Mouse (Mus musculus): ENCODE data around the gene Gna15. TPM values are rescaled to one million over a fixed set of nuclear protein-coding genes. Genes with fewer than 3 reads are reported as not detected.

The Gna15 gene
- polyA plus RNA-seq, 2 experiments: 3.2 to 4.6 TPM

- WGBS (ENCODE audit: insufficient replicate concordance): 16% methylated on average over 8 of the region's 11 CpGs
- DNase-seq (ENCODE audit: low read depth in 3 of 3, low spot score in 3 of 3) (no peak), ATAC-seq (ENCODE audit: insufficient read depth) (no peak)
These were observed 46.3 kb upstream of the Gna15 start for GRCm38 (mm10) chr10:81570238-81570800.

GRCm38 (mm10) chr10:81569507-81570237 lies 45.6 kb upstream of the Gna15 start:
- TF ChIP-seq EP300 (IDR thresholded peaks at IDR 0.05; ENCODE audit: low read depth) (no peak), CTCF (IDR thresholded peaks at IDR 0.05; ENCODE audit: low read depth) (no peak)

More at GRCm38 (mm10) chr10:81570238-81570800, 46.3 kb upstream of the Gna15 start:
- H3K27ac ChIP-seq: no peak overlapping the region
- no peaks in the 10 kb centered on the region for H3K9me3 ChIP-seq (ENCODE audit: control insufficient read depth, low read length)
- H3K4me3 ChIP-seq (ENCODE audit: insufficient read depth in 1 of 2, low read depth in 2 of 2, low read length in 2 of 2): peak overlapping the region; percentile 70 to 85
- peaks cover 23 to 37% of the 10 kb centered on the region in 2 experiments for H3K4me1 ChIP-seq (replicated peaks; ENCODE audit: control insufficient read depth in 2 of 2, insufficient read depth in 2 of 2, low read length in 1 of 2)
- TF ChIP-seq CTCF (IDR thresholded peaks at IDR 0.05; ENCODE audit: low read depth) (no peak), EP300 (IDR thresholded peaks at IDR 0.05; ENCODE audit: low read depth) (no peak)
- H3K36me3 ChIP-seq (replicated peaks; ENCODE audit: control insufficient read depth, insufficient read depth, low read depth): peaks cover 5% of the 10 kb centered on the region
- H3K4me2 ChIP-seq (ENCODE audit: low read depth): peak overlapping the region; percentile 99
- H3K27me3 ChIP-seq (ENCODE audit: control insufficient read depth, insufficient read depth, low read length): peaks cover 3% of the 10 kb centered on the region
- H3K9ac ChIP-seq (replicated peaks): peak overlapping the region; percentile 69

DNA sequence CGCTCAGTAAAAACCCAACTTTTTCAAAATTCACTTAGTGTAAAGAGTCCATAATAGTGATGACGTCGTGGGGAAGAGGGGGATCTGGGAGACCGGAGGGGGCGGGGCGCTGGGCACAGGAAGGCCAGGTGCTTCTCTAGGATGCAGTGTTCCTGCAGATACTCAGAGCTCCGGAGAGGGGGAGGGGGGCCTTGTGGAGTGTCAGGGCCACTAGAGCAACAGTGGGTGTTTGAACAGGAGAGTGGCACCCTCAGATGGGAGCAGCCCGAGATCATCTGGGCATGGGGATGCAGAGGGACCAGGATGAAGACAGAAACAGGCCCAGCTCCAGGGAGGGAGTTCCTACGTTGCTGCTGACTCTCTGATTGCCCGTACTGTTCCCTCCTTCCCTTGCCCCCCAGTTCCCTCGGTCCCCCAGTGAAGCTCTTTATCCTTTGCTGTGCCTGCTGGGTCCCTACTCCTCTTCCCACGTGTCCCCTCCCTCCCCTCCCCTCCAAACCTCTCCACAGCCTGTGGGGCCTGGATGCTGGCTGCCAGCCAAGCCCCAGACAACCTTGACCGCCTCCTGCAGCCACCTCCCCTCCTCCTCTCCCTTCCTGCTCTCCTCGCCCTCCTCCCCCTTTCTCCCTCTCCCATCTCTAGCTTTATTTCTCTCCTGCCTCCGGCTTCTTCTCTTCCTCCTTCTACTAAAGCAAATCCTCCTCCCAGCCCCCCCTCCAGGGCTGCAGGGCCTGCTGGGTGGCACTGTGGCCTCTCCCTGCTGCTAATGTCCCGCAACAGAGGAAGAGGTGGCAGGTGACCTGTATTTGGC lies 44.6 kb upstream of the Gna15 start:
- no peak overlapping the region for H3K4me2 ChIP-seq (ENCODE audit: low read depth)
- no peaks in the 10 kb centered on the region for H3K9me3 ChIP-seq (ENCODE audit: control insufficient read depth, low read length)
- no peak for ATAC-seq (ENCODE audit: insufficient read depth)
- DNase-seq (ENCODE audit: low read depth in 3 of 3, low spot score in 3 of 3): no peak
- TF ChIP-seq CTCF (IDR thresholded peaks at IDR 0.05; ENCODE audit: low read depth) (no peak), EP300 (IDR thresholded peaks at IDR 0.05; ENCODE audit: low read depth) (no peak)
- WGBS (ENCODE audit: insufficient replicate concordance): 27% methylated on average over 16 of the region's 16 CpGs
- no peaks in the 10 kb centered on the region for H3K27me3 ChIP-seq (ENCODE audit: control insufficient read depth, insufficient read depth, low read length)
- peaks cover 20 to 34% of the 10 kb centered on the region in 2 experiments for H3K4me1 ChIP-seq (replicated peaks; ENCODE audit: control insufficient read depth in 2 of 2, insufficient read depth in 2 of 2, low read length in 1 of 2)
- H3K9ac ChIP-seq (replicated peaks): no peak overlapping the region
- H3K36me3 ChIP-seq (replicated peaks; ENCODE audit: control insufficient read depth, insufficient read depth, low read depth): peaks cover 12% of the 10 kb centered on the region
- H3K4me3 ChIP-seq (ENCODE audit: insufficient read depth in 1 of 2, low read depth in 2 of 2, low read length in 2 of 2): no peak overlapping the region
- no peak overlapping the region for H3K27ac ChIP-seq

More at GRCm38 (mm10) chr10:81569507-81570237, 45.6 kb upstream of the Gna15 start:
- Histone ChIP-seq H3K9me3 (ENCODE audit: control insufficient read depth, low read length) (no peaks in the 10 kb centered on the region), H3K27me3 (ENCODE audit: control insufficient read depth, insufficient read depth, low read length) (no peaks in the 10 kb centered on the region), H3K9ac (replicated peaks) (no peak overlapping the region), H3K27ac (no peak overlapping the region), H3K4me1 (replicated peaks; ENCODE audit: control insufficient read depth in 2 of 2, insufficient read depth in 2 of 2, low read length in 1 of 2) (peaks cover 21 to 36% of the 10 kb centered on the region in 2 experiments), H3K36me3 (replicated peaks; ENCODE audit: control insufficient read depth, insufficient read depth, low read depth) (peaks cover 8% of the 10 kb centered on the region), H3K4me2 (ENCODE audit: low read depth) (no peak overlapping the region; the same call in 1 of the 2 replicates), H3K4me3 (ENCODE audit: insufficient read depth in 1 of 2, low read depth in 2 of 2, low read length in 2 of 2) (no peak overlapping the region)
- no peak for ATAC-seq (ENCODE audit: insufficient read depth)
- WGBS (ENCODE audit: insufficient replicate concordance): 69% methylated on average over 9 of the region's 9 CpGs
- no peak for DNase-seq (ENCODE audit: low read depth in 3 of 3, low spot score in 3 of 3)

GRCm38 (mm10) chr10:81565257-81566228 lies 41.5 kb upstream of the Gna15 start:
- H3K4me2 ChIP-seq (ENCODE audit: low read depth): no peak overlapping the region
- ATAC-seq (ENCODE audit: insufficient read depth) (no peak), DNase-seq (ENCODE audit: low read depth in 3 of 3, low spot score in 3 of 3) (no peak)
- H3K27ac ChIP-seq: no peak overlapping the region
- H3K9me3 ChIP-seq (ENCODE audit: control insufficient read depth, low read length): no peaks in the 10 kb centered on the region
- 63% methylated on average over 20 of the region's 20 CpGs for WGBS (ENCODE audit: insufficient replicate concordance)
- no peaks in the 10 kb centered on the region for H3K27me3 ChIP-seq (ENCODE audit: control insufficient read depth, insufficient read depth, low read length)
- no peak overlapping the region for H3K9ac ChIP-seq (replicated peaks)
- TF ChIP-seq EP300 (IDR thresholded peaks at IDR 0.05; ENCODE audit: low read depth) (no peak), CTCF (IDR thresholded peaks at IDR 0.05; ENCODE audit: low read depth) (no peak)
- H3K4me1 ChIP-seq (replicated peaks; ENCODE audit: control insufficient read depth in 2 of 2, insufficient read depth in 2 of 2, low read length in 1 of 2): peaks cover 7 to 29% of the 10 kb centered on the region in 2 experiments
- H3K4me3 ChIP-seq (ENCODE audit: insufficient read depth in 1 of 2, low read depth in 2 of 2, low read length in 2 of 2): no peak overlapping the region
- H3K36me3 ChIP-seq (replicated peaks; ENCODE audit: control insufficient read depth, insufficient read depth, low read depth): peaks cover 12% of the 10 kb centered on the region
